Mouse (Mus musculus) CH12.LX (cell line): ENCODE results near the gene Fam129c. TPM values are rescaled to one million over a fixed set of nuclear protein-coding genes. Genes with fewer than 3 reads are reported as not detected.

ENCODE experiments used
- DNase-seq: peaks from one replicate; pipeline ENCODE4 v3.0.0-alpha.2; 2013; ENCODE audit errors: extremely low read depth
- H3K27ac ChIP-seq: 2 replicates; pipeline ENCODE4 v1.5.1; 2012; ENCODE audit warnings: low read depth, mild to moderate bottlenecking, control low read depth, moderate library complexity; ENCODE audit not compliant: insufficient read depth
- H3K27me3 ChIP-seq: replicated peaks from 2 replicates; pipeline ENCODE3; 2012; ENCODE audit warnings: inconsistent platforms
- H3K36me3 ChIP-seq, 2 experiments: replicated peaks in 1 of 2; 2 replicates each; pipeline versions ENCODE3 to v1.6.1; 2012; ENCODE audit warnings: inconsistent platforms in 1 of 2, low read length in 1 of 2, mild to moderate bottlenecking in 1 of 2, mixed read lengths in 1 of 2, moderate library complexity in 1 of 2; ENCODE audit not compliant: control insufficient read depth in 1 of 2, insufficient read depth in 1 of 2
- H3K4me1 ChIP-seq, 2 experiments: 2 replicates each; pipeline ENCODE4 v1.6.1; 2012; ENCODE audit warnings: inconsistent platforms in 1 of 2, moderate library complexity in 1 of 2; ENCODE audit not compliant: insufficient read depth in 2 of 2, control insufficient read depth in 1 of 2
- H3K4me2 ChIP-seq: 2 replicates; pipeline ENCODE4 v1.6.1; 2012; ENCODE audit warnings: low read depth, mild to moderate bottlenecking, control low read depth; ENCODE audit not compliant: poor library complexity, insufficient read depth, severe bottlenecking
- H3K4me3 ChIP-seq, 3 experiments: fragments of 150-350 bp in 1 of 3; sonication (generic) in 1 of 3; replicated peaks in 1 of 3; 2 replicates each; pipeline versions ENCODE3 to v1.5.1; 2011 to 2012; ENCODE audit warnings: low read depth in 2 of 3, low read length in 2 of 3, mild to moderate bottlenecking in 2 of 3, moderate library complexity in 2 of 3, control low read depth in 1 of 3, improper control_type of control experiment in 1 of 3, inconsistent platforms in 1 of 3, mixed read lengths in 1 of 3; ENCODE audit not compliant: poor library complexity in 1 of 3
- H3K79me2 ChIP-seq: replicated peaks from 2 replicates; pipeline ENCODE4 v1.6.1; 2012; ENCODE audit warnings: mild to moderate bottlenecking, moderate library complexity; ENCODE audit not compliant: control insufficient read depth, poor library complexity, insufficient read depth, severe bottlenecking; ENCODE audit errors: extremely low read depth
- H3K9ac ChIP-seq: 2 replicates; pipeline ENCODE4 v1.6.1; 2012; ENCODE audit warnings: low read depth, mild to moderate bottlenecking, control low read depth, moderate library complexity; ENCODE audit not compliant: insufficient read depth
- H3K9me3 ChIP-seq: replicated peaks from 2 replicates; pipeline ENCODE3; 2012; ENCODE audit warnings: low read length, inconsistent platforms, mixed read lengths
- CHD1 ChIP-seq: IDR thresholded peaks from 2 replicates; pipeline ENCODE4 v1.6.1; 2012; ENCODE audit warnings: low read depth, low read length, improper control_type of control experiment, inconsistent platforms
- CHD2 ChIP-seq: IDR thresholded peaks from 2 replicates; pipeline ENCODE4 v1.6.1; 2011; ENCODE audit warnings: low read length, improper control_type of control experiment
- CTCF ChIP-seq, 2 experiments: IDR thresholded peaks in 1 of 2; conservative IDR thresholded peaks in 1 of 2; 2 replicates each; pipeline ENCODE4 v1.5.1; 2011 to 2012; ENCODE audit warnings: low read depth in 2 of 2, low read length in 2 of 2, improper control_type of control experiment in 1 of 2, inconsistent platforms in 1 of 2, mild to moderate bottlenecking in 1 of 2, moderate library complexity in 1 of 2
- ELF1 ChIP-seq: IDR thresholded peaks from 2 replicates; pipeline ENCODE4 v1.6.1; 2014; ENCODE audit warnings: low read depth, mild to moderate bottlenecking, inconsistent platforms, low read length, improper control_type of control experiment
- ETS1 ChIP-seq: conservative IDR thresholded peaks from 2 replicates; pipeline ENCODE4 v1.6.1; 2012; ENCODE audit warnings: low read depth, mild to moderate bottlenecking, inconsistent platforms, low read length, improper control_type of control experiment, moderate library complexity
- GABPA ChIP-seq: IDR thresholded peaks from 2 replicates; pipeline ENCODE4 v1.6.1; 2012; ENCODE audit warnings: low read depth, low read length, improper control_type of control experiment, inconsistent platforms; ENCODE audit not compliant: insufficient replicate concordance
- HCFC1 ChIP-seq: IDR thresholded peaks from 2 replicates; pipeline ENCODE4 v1.6.1; 2012; ENCODE audit warnings: low read depth, mild to moderate bottlenecking, inconsistent platforms, low read length, improper control_type of control experiment
- JUN ChIP-seq: IDR thresholded peaks from 2 replicates; pipeline ENCODE4 v1.6.1; 2011; ENCODE audit warnings: low read depth, mild to moderate bottlenecking, low read length, improper control_type of control experiment, moderate library complexity; ENCODE audit not compliant: insufficient read depth
- MAFK ChIP-seq: IDR thresholded peaks from 2 replicates; pipeline ENCODE4 v1.6.1; 2011; ENCODE audit warnings: low read length, improper control_type of control experiment; ENCODE audit not compliant: insufficient replicate concordance
- MAX ChIP-seq: IDR thresholded peaks from 2 replicates; pipeline ENCODE4 v1.6.1; 2011; ENCODE audit warnings: low read length, improper control_type of control experiment
- MAZ ChIP-seq: IDR thresholded peaks from 2 replicates; pipeline ENCODE4 v1.6.1; 2012; ENCODE audit warnings: low read depth, mild to moderate bottlenecking, inconsistent platforms, low read length, improper control_type of control experiment, moderate library complexity
- MEF2A ChIP-seq: IDR thresholded peaks from 2 replicates; pipeline ENCODE4 v1.6.1; 2014; ENCODE audit warnings: low read depth, mild to moderate bottlenecking, inconsistent platforms, low read length, improper control_type of control experiment, borderline replicate concordance
- NELFE ChIP-seq: IDR thresholded peaks from 2 replicates; pipeline ENCODE4 v1.6.1; 2011; ENCODE audit warnings: low read depth, low read length, improper control_type of control experiment
- NRF1 ChIP-seq: IDR thresholded peaks from 2 replicates; pipeline ENCODE4 v1.6.1; 2014; ENCODE audit warnings: low read depth, mild to moderate bottlenecking, inconsistent platforms, low read length, improper control_type of control experiment, moderate library complexity
- POLR2A ChIP-seq: IDR thresholded peaks from 2 replicates; pipeline ENCODE4 v1.6.1; 2011; ENCODE audit warnings: low read depth, mild to moderate bottlenecking, improper control_type of control experiment, low read length
- SIN3A ChIP-seq: IDR thresholded peaks from 2 replicates; pipeline ENCODE4 v1.6.1; 2012; ENCODE audit warnings: low read length, improper control_type of control experiment, inconsistent platforms
- TCF12 ChIP-seq: IDR thresholded peaks from 2 replicates; pipeline ENCODE4 v1.6.1; 2014; ENCODE audit warnings: low read depth, mild to moderate bottlenecking, inconsistent platforms, low read length, improper control_type of control experiment
- UBTF ChIP-seq: IDR thresholded peaks from 2 replicates; pipeline ENCODE4 v1.6.1; 2012; ENCODE audit warnings: low read depth, mild to moderate bottlenecking, inconsistent platforms, low read length, improper control_type of control experiment, moderate library complexity
- USF1 ChIP-seq: IDR thresholded peaks from 2 replicates; pipeline ENCODE4 v1.6.1; 2014; ENCODE audit warnings: low read depth, mild to moderate bottlenecking, inconsistent platforms, low read length, improper control_type of control experiment
- USF2 ChIP-seq: conservative IDR thresholded peaks from 2 replicates; pipeline ENCODE4 v1.6.1; 2011; ENCODE audit warnings: low read depth, low read length, improper control_type of control experiment
- ZC3H11A ChIP-seq: IDR thresholded peaks from 2 replicates; pipeline ENCODE4 v1.6.1; 2012; ENCODE audit warnings: low read depth, mild to moderate bottlenecking, inconsistent platforms, low read length, improper control_type of control experiment
- ZMIZ1 ChIP-seq: IDR thresholded peaks from 2 replicates; pipeline ENCODE4 v1.6.1; 2012; ENCODE audit warnings: low read depth, mild to moderate bottlenecking, inconsistent platforms, low read length, improper control_type of control experiment
- ZNF384 ChIP-seq: IDR thresholded peaks from 2 replicates; pipeline ENCODE4 v1.6.1; 2012; ENCODE audit warnings: low read depth, low read length, improper control_type of control experiment, inconsistent platforms
- dilution Hi-C: fragments of 300-500 bp; cut with MboI; formaldehyde crosslinking; loops from 2 replicates; pipeline ENCODE4 v1.14.3; 2020; ENCODE audit warnings: low sequenced_read_pairs; ENCODE audit not compliant: extremely low pct_unique_long_range_greater_than_20kb, extremely low pct_ligation_motif_present
- in situ Hi-C: fragments of 300-500 bp; cut with MboI; formaldehyde crosslinking; loops from 3 replicates; pipeline ENCODE4 v1.14.3; 2019; ENCODE audit warnings: low sequenced_read_pairs, low pct_ligation_motif_present, low pct_unique_long_range_greater_than_20kb, mixed read lengths
- polyA plus RNA-seq: library from polyadenylated mRNA; unstranded; fragments of >175 nt; gene quantifications from 2 replicates; pipeline ENCODE4 v1.2.1, GENCODE M21; 2012; ENCODE audit warnings: low read depth; ENCODE audit not compliant: insufficient read length
- total RNA-seq, 2 experiments: library from RNA; depleted of rRNA; stranded (reverse); fragments of 300-350 nt in 1 of 2; fragments of >200 nt in 1 of 2; gene quantifications; 2 replicates each; pipeline ENCODE4 v1.2.3; 2012 to 2014

Gene Fam129c
- total and polyA plus RNA-seq, 3 experiments: 89.2 to 98.6 (median 95.2) TPM

DNA sequence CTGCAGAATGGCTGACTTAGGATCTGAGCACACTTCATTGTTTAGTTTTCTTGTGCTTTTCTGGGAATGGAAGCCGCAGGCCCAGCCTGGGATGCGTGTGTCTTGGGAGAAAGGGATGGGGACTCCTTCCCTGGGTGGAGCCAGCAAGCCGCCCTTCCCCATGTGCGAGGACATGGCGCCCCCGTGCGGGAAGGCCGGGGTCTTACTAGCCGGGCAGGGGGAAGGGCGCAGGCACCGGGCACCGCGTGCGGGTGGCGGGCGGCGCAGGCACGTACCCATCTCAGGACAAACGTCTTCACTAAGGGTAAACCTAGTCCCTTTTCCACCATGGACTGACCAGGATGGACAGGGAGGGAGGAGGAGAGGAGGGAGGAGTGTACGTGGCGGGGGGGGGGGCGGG is 35.7 kb downstream of the Fam129c start (continued):
- TF ChIP-seq GABPA (no peak), UBTF (no peak), CHD2 (peak; percentile 90), ZMIZ1 (no peak), ZNF384 (no peak)
- TF ChIP-seq, all 38 proteins: peak for 17

DNA sequence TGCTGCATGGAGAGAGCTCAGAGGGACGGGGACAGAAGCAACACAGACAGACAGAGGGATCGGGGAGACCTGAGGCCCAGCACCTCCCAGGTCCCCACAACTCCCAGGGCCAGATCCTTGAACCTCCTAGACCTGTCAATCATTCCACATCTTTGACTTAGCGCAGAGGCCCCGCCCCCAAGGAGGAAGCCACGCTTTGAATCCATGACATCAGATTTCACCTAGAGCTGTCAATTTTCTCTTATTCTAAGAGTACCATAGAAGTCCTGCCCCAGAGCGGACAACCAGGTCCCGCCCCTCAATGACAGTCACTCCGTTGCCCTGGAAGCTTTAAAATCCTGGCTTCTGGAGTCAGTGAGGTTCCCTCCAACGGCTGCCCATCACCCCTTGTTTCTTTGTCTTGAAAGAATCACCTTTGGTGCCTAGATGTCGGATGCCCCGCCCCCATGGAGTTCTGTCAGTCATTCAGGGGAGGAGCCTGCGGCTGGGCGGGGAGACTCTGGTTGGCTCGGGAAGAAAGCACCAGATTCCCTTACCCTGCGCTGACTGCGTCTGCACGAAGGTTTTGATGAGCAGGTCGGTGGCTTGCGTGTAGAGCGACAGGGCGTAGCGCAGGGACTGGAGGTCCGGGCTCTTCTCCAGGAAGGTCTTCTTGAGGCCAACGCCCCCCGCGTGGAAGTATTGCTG is 36.7 kb downstream of the Fam129c start:
- peaks cover 30 to 82% of the 10 kb centered on the region in 2 experiments for H3K4me1 ChIP-seq
- no peaks in the 10 kb centered on the region for H3K27me3 ChIP-seq
- TF ChIP-seq USF2 (no peak), ZC3H11A (no peak), ZNF384 (no peak), SIN3A (peak; percentile 66), MAZ (no peak; the same call in 1 of the 2 replicates), MAX (peak; percentile 33; the same call in 1 of the 2 replicates), ELF1 (peak; percentile 8; the same call in 1 of the 2 replicates), NRF1 (peak; percentile 69), POLR2A (no peak; the same call in 1 of the 2 replicates), MEF2A (no peak), CHD1 (no peak), HCFC1 (no peak), CHD2 (peak; percentile 44; the same call in 1 of the 2 replicates), MAFK (no peak), TCF12 (0 out of 2 replicates have a peak, but pooled peaks have one; percentile 31), CTCF (conservative IDR thresholded peaks at IDR 0.05 in 1 of 2, IDR thresholded peaks at IDR 0.05 in 1 of 2; ENCODE audit: low read depth in 2 of 2, low read length in 2 of 2) (no peak), NELFE (0 out of 2 replicates have a peak, but pooled peaks have one; percentile 57), USF1 (no peak), ETS1 (no peak), JUN (no peak)
- TF ChIP-seq, all 38 proteins: peak for 7
- Histone ChIP-seq H3K27ac (peak overlapping the region; percentile 16; the same call in 1 of the 2 replicates), H3K36me3 (peaks cover 5 to 16% of the 10 kb centered on the region in 2 experiments), H3K9me3 (peaks cover 10% of the 10 kb centered on the region), H3K4me2 (peak overlapping the region; percentile 88), H3K4me3 (peak overlapping the region; percentile 53 to 64 (median 58)), H3K79me2 (no peaks in the 10 kb centered on the region), H3K9ac (0 out of 2 replicates have a peak overlapping the region, but pooled peaks have one; percentile 17)
- dilution Hi-C loops (no loop called here), in situ Hi-C loops (loop anchor here (5.0 kb wide), 1 partner anchor 72 kb away; no protein-coding TSS in a partner anchor)
- peak; percentile 96 for DNase-seq
